Mouse (Mus musculus): ENCODE measurements at regions not wholly inside any gene's neighbourhood (a gene's known extent, or its start where the extent isn't known, plus 50 kb on each side); places are given as distances from the start of the nearest gene placed in this dataset.
A peak's percentile ranks its signal among the peaks of the same experiment; 100 is the strongest.
"Not testable (repeated sequence)": the region's sequence is repeated elsewhere in the genome, so short reads cannot be mapped to it uniquely, and the experiment has no call there.

- DNase-seq (ENCODE audit: extremely low spot score in 1 of 2, low spot score in 2 of 2); intact Hi-C loops (cut with DNase I): not testable (repeated sequence)
Observed at GRCm38 (mm10) chr19:3158149-3158548, 124.6 kb upstream of the Mrpl21 start.

GRCm38 (mm10) chr19:3159346-3159745 is 123.4 kb upstream of the Mrpl21 start:
- no peak for DNase-seq (ENCODE audit: extremely low spot score in 1 of 2, low spot score in 2 of 2)
- intact Hi-C loops (cut with DNase I) = no loop called here

GRCm38 (mm10) chr19:3167683-3168082 is 115.0 kb upstream of the Mrpl21 start:
- DNase-seq (ENCODE audit: extremely low spot score in 1 of 2, low spot score in 2 of 2) = no peak
- intact Hi-C loops (cut with DNase I) = no loop called here

GRCm38 (mm10) chr19:3182625-3183024 is 100.1 kb upstream of the Mrpl21 start:
- no peak for DNase-seq (ENCODE audit: extremely low spot score in 1 of 2, low spot score in 2 of 2)
- intact Hi-C loops (cut with DNase I) = no loop called here

GRCm38 (mm10) chr19:3192644-3193043 is 90.1 kb upstream of the Mrpl21 start:
- intact Hi-C loops (cut with DNase I) = no loop called here
- no peak for DNase-seq (ENCODE audit: extremely low spot score in 1 of 2, low spot score in 2 of 2)

- intact Hi-C loops (cut with DNase I); DNase-seq (ENCODE audit: extremely low spot score in 1 of 2, low spot score in 2 of 2): not testable (repeated sequence)
Observed at GRCm38 (mm10) chr19:3204504-3204903, 78.2 kb upstream of the Mrpl21 start.

- DNase-seq (ENCODE audit: extremely low spot score in 1 of 2, low spot score in 2 of 2); intact Hi-C loops (cut with DNase I): not testable (repeated sequence)
Observed at GRCm38 (mm10) chr19:3205406-3205805, 77.3 kb upstream of the Mrpl21 start.

GRCm38 (mm10) chr19:3208283-3208682 is 74.4 kb upstream of the Mrpl21 start:
- intact Hi-C loops (cut with DNase I) = no loop called here
- peak; percentile 7 to 41 for DNase-seq (ENCODE audit: extremely low spot score in 1 of 2, low spot score in 2 of 2)
